Comparison of ENCODE assay signal across 10 mouse cellular contexts in genomic region chr10:68061249-68061615, GRCm38 (mm10).
DNase-seq lines count a peak whose midpoint lies in the region; ATAC-seq and TF ChIP-seq lines count a peak whose summit lies in the region.
"Had no signal": no experiment of that assay in that cellular context is flagged by ENCODE, and none has a peak within 500 bp of the region (broad histone marks: within the 10 kb centered on the region; RNA-seq: fewer than 3 reads in every experiment).

No protein-coding gene starts in this region.

- no peak for ATAC-seq in forebrain, embryonic 14.5 days
- no peak for ATAC-seq in forebrain, embryonic 16.5 days
- ATAC-seq in lung, embryonic 14.5 days (ENCODE audit: insufficient read depth) = no peak
- no peak for ATAC-seq in limb, embryonic 12.5 days (ENCODE audit: insufficient number of reproducible peaks, insufficient read depth, low FRiP score, low TSS enrichment, low read depth)
- ATAC-seq in neural tube, embryonic 15.5 days (ENCODE audit: low FRiP score) = no peak

- H3K9ac ChIP-seq in forebrain, embryonic 14.5 days (ENCODE audit: low read length) = no peak overlapping the region
- no peak overlapping the region for H3K9ac ChIP-seq in forebrain, embryonic 16.5 days (replicated peaks; ENCODE audit: low read depth, low read length)
- H3K9ac ChIP-seq in lung, embryonic 14.5 days = no peak overlapping the region
- H3K9ac ChIP-seq in limb, embryonic 12.5 days (replicated peaks) = no peak overlapping the region
- no peak overlapping the region for H3K9ac ChIP-seq in neural tube, embryonic 15.5 days (replicated peaks)

- 28% methylated on average over 8 of the region's 8 CpGs for WGBS in forebrain, embryonic 14.5 days
- 27% methylated on average over 8 of the region's 8 CpGs for WGBS in forebrain, embryonic 16.5 days
- 42% methylated on average over 8 of the region's 8 CpGs for WGBS in lung, embryonic 14.5 days
- WGBS in limb, embryonic 12.5 days = 42% methylated on average over 8 of the region's 8 CpGs
- 23% methylated on average over 8 of the region's 8 CpGs for WGBS in neural tube, embryonic 15.5 days

- peak; percentile 14 for DNase-seq in forebrain, embryonic 14.5 days (ENCODE audit: low spot score)
- DNase-seq in lung, embryonic 14.5 days = peak; percentile 60
- no peak for DNase-seq in lung, postnatal 4 days
- DNase-seq in ovary, adult 18-20 months (ENCODE audit: low spot score) = no peak
- no peak for DNase-seq in spleen, postnatal 10 days (ENCODE audit: low spot score in 2 of 2)
- DNase-seq: embryo, embryonic 11 days; kidney, adult 11 months had no signal

- H3K27me3 ChIP-seq in forebrain, embryonic 14.5 days (replicated peaks; ENCODE audit: control insufficient read depth, insufficient read depth, low read length) = no peaks in the 10 kb centered on the region
- peaks cover 3% of the 10 kb centered on the region; the same call in 1 of the 2 replicates for H3K27me3 ChIP-seq in forebrain, embryonic 16.5 days (replicated peaks; ENCODE audit: control insufficient read depth, insufficient read depth, low read length)
- H3K27me3 ChIP-seq in lung, embryonic 14.5 days (ENCODE audit: insufficient read depth, low read length) = no peaks in the 10 kb centered on the region
- H3K27me3 ChIP-seq in limb, embryonic 12.5 days = no peaks in the 10 kb centered on the region
- no peaks in the 10 kb centered on the region for H3K27me3 ChIP-seq in neural tube, embryonic 15.5 days (replicated peaks)

- peaks cover 19% of the 10 kb centered on the region for H3K4me1 ChIP-seq in forebrain, embryonic 14.5 days (ENCODE audit: control insufficient read depth, insufficient read depth, low read length)
- H3K4me1 ChIP-seq in forebrain, embryonic 16.5 days (replicated peaks; ENCODE audit: control insufficient read depth, insufficient read depth, low read length) = peaks cover 15% of the 10 kb centered on the region
- H3K4me1 ChIP-seq in lung, embryonic 14.5 days (ENCODE audit: insufficient read depth) = no peaks in the 10 kb centered on the region
- peaks cover 5% of the 10 kb centered on the region; the same call in 1 of the 2 replicates for H3K4me1 ChIP-seq in limb, embryonic 12.5 days (replicated peaks)
- H3K4me1 ChIP-seq in neural tube, embryonic 15.5 days = peaks cover 21% of the 10 kb centered on the region

- no peak overlapping the region for H3K4me3 ChIP-seq in forebrain, embryonic 14.5 days (ENCODE audit: low read depth, low read length)
- no peak overlapping the region for H3K4me3 ChIP-seq in forebrain, embryonic 16.5 days (replicated peaks; ENCODE audit: low read length)
- H3K4me3 ChIP-seq in lung, embryonic 14.5 days (ENCODE audit: low read depth, low read length) = no peak overlapping the region
- no peak overlapping the region for H3K4me3 ChIP-seq in limb, embryonic 12.5 days (replicated peaks)
- H3K4me3 ChIP-seq in neural tube, embryonic 15.5 days (replicated peaks) = no peak overlapping the region

- no peaks in the 10 kb centered on the region for H3K36me3 ChIP-seq in forebrain, embryonic 14.5 days (ENCODE audit: control insufficient read depth, insufficient read depth, low read length)
- no peaks in the 10 kb centered on the region for H3K36me3 ChIP-seq in forebrain, embryonic 16.5 days (ENCODE audit: control insufficient read depth, insufficient read depth)
- no peaks in the 10 kb centered on the region for H3K36me3 ChIP-seq in lung, embryonic 14.5 days (ENCODE audit: insufficient read depth)
- no peaks in the 10 kb centered on the region for H3K36me3 ChIP-seq in limb, embryonic 12.5 days
- H3K36me3 ChIP-seq in neural tube, embryonic 15.5 days = no peaks in the 10 kb centered on the region

- no peak for TF ChIP-seq CTCF in lung, embryonic 14.5 days (IDR thresholded peaks at IDR 0.05; ENCODE audit: low read depth)

- no peaks in the 10 kb centered on the region; the same call in 1 of the 2 replicates for H3K9me3 ChIP-seq in forebrain, embryonic 14.5 days (replicated peaks; ENCODE audit: control insufficient read depth, low read length)
- H3K9me3 ChIP-seq in forebrain, embryonic 16.5 days (ENCODE audit: control insufficient read depth, low read length) = no peaks in the 10 kb centered on the region
- H3K9me3 ChIP-seq in lung, embryonic 14.5 days (ENCODE audit: low read depth, low read length) = no peaks in the 10 kb centered on the region
- H3K9me3 ChIP-seq in limb, embryonic 12.5 days = no peaks in the 10 kb centered on the region
- no peaks in the 10 kb centered on the region for H3K9me3 ChIP-seq in neural tube, embryonic 15.5 days (replicated peaks)

- H3K27ac ChIP-seq in forebrain, embryonic 14.5 days (ENCODE audit: low read depth, low read length) = no peak overlapping the region
- no peak overlapping the region for H3K27ac ChIP-seq in forebrain, embryonic 16.5 days (ENCODE audit: low read length)
- H3K27ac ChIP-seq in lung, embryonic 14.5 days (ENCODE audit: low read depth) = peak overlapping the region; percentile 88
- H3K27ac ChIP-seq in limb, embryonic 12.5 days = peak overlapping the region; percentile 24; the same call in 1 of the 2 replicates
- peak overlapping the region; percentile 42; the same call in 1 of the 2 replicates for H3K27ac ChIP-seq in neural tube, embryonic 15.5 days (replicated peaks)

- H3K4me2 ChIP-seq in forebrain, embryonic 14.5 days (ENCODE audit: low read length) = no peak overlapping the region
- no peak overlapping the region for H3K4me2 ChIP-seq in forebrain, embryonic 16.5 days (ENCODE audit: low read length)
- H3K4me2 ChIP-seq in lung, embryonic 14.5 days = peak overlapping the region; percentile 43
- H3K4me2 ChIP-seq in limb, embryonic 12.5 days = no peak overlapping the region
- no peak overlapping the region; the same call in 1 of the 2 replicates for H3K4me2 ChIP-seq in neural tube, embryonic 15.5 days

Comparison
In these comparisons a context has a peak if more than half of its experiments do, and no peak if none do; other contexts are left out.
1. DNase-seq: peak in forebrain, embryonic 14.5 days (single experiment) and lung, embryonic 14.5 days (single experiment); none in lung, postnatal 4 days (0 of 2), ovary, adult 18-20 months (single experiment) and spleen, postnatal 10 days (0 of 2).
2. H3K27ac ChIP-seq: peak in lung, embryonic 14.5 days (single experiment), limb, embryonic 12.5 days (single experiment) and neural tube, embryonic 15.5 days (single experiment); none in forebrain, embryonic 14.5 days (single experiment) and forebrain, embryonic 16.5 days (single experiment).